Mouse (Mus musculus) MEL (cell line): Measurements from ENCODE around the gene P3h3.

ENCODE experiments used
- CHD1 ChIP-seq: IDR thresholded peaks from 2 replicates; pipeline ENCODE4 v1.6.1; 2012; ENCODE audit warnings: low read depth, mild to moderate bottlenecking, inconsistent platforms, low read length, improper control_type of control experiment
- CTCF ChIP-seq, 3 experiments: IDR thresholded peaks in 2 of 3; conservative IDR thresholded peaks in 1 of 3; 2 replicates each; pipeline ENCODE4 v1.5.1; 2011 to 2012; ENCODE audit warnings: low read length in 3 of 3, low read depth in 2 of 3, mild to moderate bottlenecking in 2 of 3, improper control_type of control experiment in 1 of 3, inconsistent platforms in 1 of 3, mixed read lengths in 1 of 3, moderate library complexity in 1 of 3; ENCODE audit not compliant: control insufficient read depth in 1 of 3, insufficient read depth in 1 of 3, poor library complexity in 1 of 3, severe bottlenecking in 1 of 3
- EP300 ChIP-seq, 2 experiments: IDR thresholded peaks; 2 replicates each; pipeline ENCODE4 v1.6.1; 2011; ENCODE audit warnings: improper control_type of control experiment in 2 of 2, low read length in 2 of 2, low read depth in 1 of 2, mild to moderate bottlenecking in 1 of 2
- HCFC1 ChIP-seq: IDR thresholded peaks from 2 replicates; pipeline ENCODE4 v1.6.1; 2012; ENCODE audit warnings: low read depth, mild to moderate bottlenecking, inconsistent platforms, low read length, improper control_type of control experiment, moderate library complexity
- MYC ChIP-seq: IDR thresholded peaks from 2 replicates; pipeline ENCODE4 v1.6.1; 2011; ENCODE audit warnings: low read depth, mild to moderate bottlenecking, low read length, improper control_type of control experiment, moderate library complexity
- POLR2A ChIP-seq, 2 experiments: IDR thresholded peaks; 2 replicates each; pipeline ENCODE4 v1.6.1; 2011 to 2012; ENCODE audit warnings: low read length in 2 of 2, mild to moderate bottlenecking in 2 of 2, control low read depth in 1 of 2, improper control_type of control experiment in 1 of 2, low read depth in 1 of 2, moderate library complexity in 1 of 2; ENCODE audit not compliant: control insufficient read depth in 1 of 2, insufficient read depth in 1 of 2, poor library complexity in 1 of 2
- RAD21 ChIP-seq: IDR thresholded peaks from 2 replicates; pipeline ENCODE4 v1.6.1; 2011; ENCODE audit warnings: mild to moderate bottlenecking, low read depth, low read length, improper control_type of control experiment
- RCOR1 ChIP-seq: IDR thresholded peaks from 2 replicates; pipeline ENCODE4 v1.6.1; 2012; ENCODE audit warnings: low read depth, mild to moderate bottlenecking, inconsistent platforms, low read length, improper control_type of control experiment
- SMC3 ChIP-seq: IDR thresholded peaks from 2 replicates; pipeline ENCODE4 v1.6.1; 2011; ENCODE audit warnings: low read depth, low read length, improper control_type of control experiment
- TCF12 ChIP-seq: IDR thresholded peaks from 2 replicates; pipeline ENCODE4 v1.6.1; 2014; ENCODE audit warnings: low read depth, mild to moderate bottlenecking, inconsistent platforms, low read length, improper control_type of control experiment, moderate library complexity
- UBTF ChIP-seq: IDR thresholded peaks from 2 replicates; pipeline ENCODE4 v1.6.1; 2012; ENCODE audit warnings: low read depth, mild to moderate bottlenecking, inconsistent platforms, low read length, improper control_type of control experiment, moderate library complexity, borderline replicate concordance; ENCODE audit not compliant: insufficient read depth
- USF1 ChIP-seq: IDR thresholded peaks from 2 replicates; pipeline ENCODE4 v1.6.1; 2014; ENCODE audit warnings: low read depth, mild to moderate bottlenecking, inconsistent platforms, low read length, improper control_type of control experiment, moderate library complexity
- ZKSCAN1 ChIP-seq: IDR thresholded peaks from 2 replicates; pipeline ENCODE4 v1.6.1; 2012; ENCODE audit warnings: low read depth, mild to moderate bottlenecking, inconsistent platforms, low read length, improper control_type of control experiment, moderate library complexity
- ZNF384 ChIP-seq: IDR thresholded peaks from 2 replicates; pipeline ENCODE4 v1.6.1; 2012; ENCODE audit warnings: low read depth, mild to moderate bottlenecking, inconsistent platforms, low read length, improper control_type of control experiment

DNA sequence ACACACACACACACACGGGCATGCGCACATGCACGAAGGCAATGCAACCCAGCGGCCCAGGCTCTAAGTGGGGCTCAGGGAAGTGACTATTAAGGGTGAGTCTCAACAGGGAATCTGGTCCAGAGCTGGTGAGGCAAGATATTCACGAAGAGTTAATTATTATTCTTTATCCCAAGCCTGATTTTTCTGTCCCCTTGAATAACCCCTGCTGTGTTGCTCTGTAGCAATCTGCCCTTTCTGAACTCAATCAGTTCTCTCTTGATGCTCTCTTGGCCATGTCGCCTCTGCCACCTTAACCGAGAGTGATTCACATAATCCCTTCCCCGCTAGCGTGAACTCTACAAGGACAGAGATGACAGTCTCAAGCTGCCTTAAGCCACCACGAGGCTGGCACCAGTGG is 25.8 kb upstream of the P3h3 start:
- TF ChIP-seq CTCF (IDR thresholded peaks at IDR 0.05 in 2 of 3, conservative IDR thresholded peaks at IDR 0.05 in 1 of 3; ENCODE audit: control insufficient read depth in 1 of 3, insufficient read depth in 1 of 3, low read depth in 2 of 3, low read length in 3 of 3, poor library complexity in 1 of 3, severe bottlenecking in 1 of 3) = no peak
- no peak for TF ChIP-seq EP300 (IDR thresholded peaks at IDR 0.05; ENCODE audit: low read depth in 1 of 2, low read length in 2 of 2)
- no peak for TF ChIP-seq POLR2A (IDR thresholded peaks at IDR 0.05; ENCODE audit: control insufficient read depth in 1 of 2, insufficient read depth in 1 of 2, low read depth in 1 of 2, low read length in 2 of 2, poor library complexity in 1 of 2)
- no peak for TF ChIP-seq SMC3
- TF ChIP-seq MYC = no peak
- TF ChIP-seq ZNF384 = no peak
- no peak for TF ChIP-seq HCFC1
- no peak for TF ChIP-seq ZKSCAN1
- TF ChIP-seq USF1 = no peak
- TF ChIP-seq UBTF = no peak
- TF ChIP-seq TCF12 = no peak
- no peak for TF ChIP-seq CHD1
- TF ChIP-seq RAD21 = no peak
- TF ChIP-seq RCOR1 = no peak
